Mouse (Mus musculus): Measurements from ENCODE around the gene Frmd6. TPM values are rescaled to one million over a fixed set of nuclear protein-coding genes. Genes with fewer than 3 reads are reported as not detected.
A peak's percentile ranks its signal among the peaks of the same experiment; 100 is the strongest.

The Frmd6 gene
- polyA plus RNA-seq, 2 experiments: 1.9 to 2.6 TPM

DNA sequence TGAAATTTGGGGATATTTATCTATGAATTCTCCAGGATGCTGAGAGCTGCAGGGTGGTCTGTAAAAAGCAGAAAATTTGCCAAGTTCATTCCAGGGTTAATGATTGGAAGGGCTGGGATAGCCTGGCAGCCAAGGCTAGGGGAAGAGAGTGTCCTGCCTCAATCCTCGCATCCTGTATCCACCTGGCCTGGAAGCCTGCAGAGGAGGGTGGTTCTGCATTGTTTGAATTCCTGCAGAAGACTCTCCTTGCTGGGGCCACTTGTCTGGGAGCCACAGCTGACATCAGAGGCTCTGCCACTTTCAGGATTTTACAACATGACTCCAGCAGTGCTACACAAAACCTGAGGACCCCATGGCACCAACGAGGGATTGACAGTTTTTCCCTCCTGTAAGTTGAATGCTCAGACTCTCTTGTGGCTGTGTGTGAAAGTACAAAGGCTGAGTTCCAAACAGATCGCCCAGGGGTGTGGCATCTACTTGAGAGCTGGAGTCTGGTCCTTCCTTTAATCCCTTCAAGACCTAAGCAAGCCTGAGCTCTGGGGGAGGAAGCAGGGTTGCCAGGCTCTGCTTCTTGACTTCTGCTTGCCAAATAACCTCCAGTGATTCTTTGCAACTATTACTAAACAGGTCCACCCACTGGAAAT, 12.4 kb upstream of the Frmd6 start:
- Histone ChIP-seq H3K4me3 (ENCODE audit: insufficient read depth in 1 of 2, low read depth in 2 of 2, low read length in 2 of 2) (no peak overlapping the region), H3K27me3 (ENCODE audit: control insufficient read depth, insufficient read depth, low read length) (no peaks in the 10 kb centered on the region), H3K9ac (replicated peaks) (no peak overlapping the region), H3K27ac (no peak overlapping the region), H3K36me3 (replicated peaks; ENCODE audit: control insufficient read depth, insufficient read depth, low read depth) (no peaks in the 10 kb centered on the region), H3K9me3 (ENCODE audit: control insufficient read depth, low read length) (no peaks in the 10 kb centered on the region), H3K4me1 (replicated peaks; ENCODE audit: control insufficient read depth in 2 of 2, insufficient read depth in 2 of 2, low read length in 1 of 2) (no peaks in the 10 kb centered on the region), H3K4me2 (ENCODE audit: low read depth) (no peak overlapping the region)
- DNase-seq (ENCODE audit: low read depth in 3 of 3, low spot score in 3 of 3) (no peak), ATAC-seq (ENCODE audit: insufficient read depth) (no peak)
- TF ChIP-seq EP300 (IDR thresholded peaks at IDR 0.05; ENCODE audit: low read depth) (no peak), CTCF (IDR thresholded peaks at IDR 0.05; ENCODE audit: low read depth) (no peak)
- 22% methylated on average over 3 of the region's 3 CpGs for WGBS (ENCODE audit: insufficient replicate concordance)

DNA sequence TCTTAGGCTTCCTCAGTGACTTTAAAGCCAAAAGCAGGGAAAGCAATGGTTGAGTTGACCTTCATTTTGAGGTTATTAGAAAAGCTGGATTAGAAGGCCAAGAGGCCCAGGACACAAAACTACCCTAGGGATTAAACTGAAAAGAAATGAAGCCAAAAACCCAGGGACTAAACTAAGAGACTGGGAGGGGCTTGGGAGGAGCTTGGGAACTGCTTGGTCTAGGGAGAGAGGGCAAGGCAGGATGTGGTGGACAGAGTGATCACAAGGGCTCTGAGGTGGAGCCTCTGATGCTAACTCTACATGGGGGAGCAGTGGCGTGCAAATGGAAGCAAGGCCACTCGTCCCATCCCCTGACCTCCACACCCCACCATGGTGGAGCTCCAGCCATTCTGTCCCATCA, 8.6 kb upstream of the Frmd6 start:
- H3K4me1 ChIP-seq (replicated peaks; ENCODE audit: control insufficient read depth in 2 of 2, insufficient read depth in 2 of 2, low read length in 1 of 2): no peaks in the 10 kb centered on the region
- no peak overlapping the region for H3K4me3 ChIP-seq (ENCODE audit: insufficient read depth in 1 of 2, low read depth in 2 of 2, low read length in 2 of 2)
- H3K27ac ChIP-seq: no peak overlapping the region
- H3K4me2 ChIP-seq (ENCODE audit: low read depth): no peak overlapping the region
- H3K36me3 ChIP-seq (replicated peaks; ENCODE audit: control insufficient read depth, insufficient read depth, low read depth): no peaks in the 10 kb centered on the region
- no peaks in the 10 kb centered on the region for H3K27me3 ChIP-seq (ENCODE audit: control insufficient read depth, insufficient read depth, low read length)
- no peak for ATAC-seq (ENCODE audit: insufficient read depth)
- WGBS (ENCODE audit: insufficient replicate concordance): 59% methylated on average over 2 of the region's 2 CpGs
- no peak for DNase-seq (ENCODE audit: low read depth in 3 of 3, low spot score in 3 of 3)
- no peaks in the 10 kb centered on the region for H3K9me3 ChIP-seq (ENCODE audit: control insufficient read depth, low read length)
- H3K9ac ChIP-seq (replicated peaks): no peak overlapping the region
- TF ChIP-seq CTCF (IDR thresholded peaks at IDR 0.05; ENCODE audit: low read depth): no peak

DNA sequence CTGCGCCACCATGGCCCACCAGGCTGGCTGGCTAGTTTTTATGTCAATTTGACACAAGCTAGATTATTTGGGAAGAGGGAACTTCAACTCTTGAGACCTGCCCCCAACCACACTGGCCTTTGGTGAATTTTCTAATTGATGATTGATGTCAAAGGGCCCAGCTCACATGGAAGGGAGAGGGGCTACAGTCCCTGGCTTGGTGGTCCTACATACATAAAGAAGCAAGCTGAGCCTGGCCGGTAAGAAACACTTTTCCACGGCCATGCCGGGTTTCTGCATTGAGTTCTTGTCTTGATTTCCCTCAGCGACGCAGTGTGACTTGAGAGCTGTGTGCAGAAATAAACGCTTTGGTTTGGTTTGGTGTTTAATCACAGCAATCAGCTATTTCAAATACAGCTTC, 1.3 kb upstream of the Frmd6 start:
- ATAC-seq (ENCODE audit: insufficient read depth) (no peak), DNase-seq (ENCODE audit: low read depth in 3 of 3, low spot score in 3 of 3) (no peak)
- no peaks in the 10 kb centered on the region for H3K9me3 ChIP-seq (ENCODE audit: control insufficient read depth, low read length)
- peak overlapping the region; percentile 77 for H3K4me2 ChIP-seq (ENCODE audit: low read depth)
- no peak overlapping the region for H3K27ac ChIP-seq
- H3K4me1 ChIP-seq (replicated peaks; ENCODE audit: control insufficient read depth in 2 of 2, insufficient read depth in 2 of 2, low read length in 1 of 2): peaks cover 7 to 12% of the 10 kb centered on the region in 2 experiments
- TF ChIP-seq CTCF (IDR thresholded peaks at IDR 0.05; ENCODE audit: low read depth): no peak
- TF ChIP-seq EP300 (IDR thresholded peaks at IDR 0.05; ENCODE audit: low read depth): no peak
- H3K4me3 ChIP-seq (ENCODE audit: insufficient read depth in 1 of 2, low read depth in 2 of 2, low read length in 2 of 2): no peak overlapping the region
- no peaks in the 10 kb centered on the region for H3K36me3 ChIP-seq (replicated peaks; ENCODE audit: control insufficient read depth, insufficient read depth, low read depth)
- 62% methylated on average over 7 of the region's 7 CpGs for WGBS (ENCODE audit: insufficient replicate concordance)
- peaks cover 3% of the 10 kb centered on the region for H3K27me3 ChIP-seq (ENCODE audit: control insufficient read depth, insufficient read depth, low read length)
- no peak overlapping the region for H3K9ac ChIP-seq (replicated peaks)

DNA sequence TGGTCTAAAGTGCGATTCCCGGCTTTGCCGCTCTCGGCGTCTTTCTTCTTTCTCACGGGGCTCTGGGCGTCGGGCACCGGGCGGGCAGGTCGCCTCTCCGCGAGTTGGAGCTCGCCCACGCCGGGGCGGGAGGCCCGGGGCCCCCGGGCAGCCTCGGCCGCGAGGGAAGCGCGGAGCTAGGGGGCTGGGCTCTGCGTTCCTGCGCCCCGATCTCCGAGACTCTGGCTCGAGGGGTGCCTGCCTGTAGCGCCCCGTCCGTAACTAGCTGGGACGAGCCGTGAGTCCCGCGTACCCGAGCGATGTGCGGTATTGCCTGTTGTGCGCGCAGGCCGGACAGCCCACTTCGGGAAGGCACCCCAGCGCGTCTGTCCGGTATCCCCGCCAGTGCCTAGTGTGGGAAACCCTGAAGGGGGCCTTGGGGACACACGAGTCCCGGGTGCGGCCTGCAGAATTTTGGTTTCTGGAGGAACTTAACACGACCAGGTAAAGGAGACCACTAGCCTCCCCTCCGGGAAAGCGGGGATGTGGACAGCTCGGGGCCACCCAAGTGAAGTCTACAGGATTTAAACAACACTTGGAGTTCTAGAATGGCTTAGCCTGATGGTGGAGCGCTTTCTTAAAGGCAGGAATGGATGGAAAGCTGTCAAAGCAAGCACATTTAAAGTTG, 470 bp downstream of the Frmd6 start:
- no peaks in the 10 kb centered on the region for H3K9me3 ChIP-seq (ENCODE audit: control insufficient read depth, low read length)
- H3K4me1 ChIP-seq (replicated peaks; ENCODE audit: control insufficient read depth in 2 of 2, insufficient read depth in 2 of 2, low read length in 1 of 2): peaks cover 7 to 12% of the 10 kb centered on the region in 2 experiments
- peaks cover 3% of the 10 kb centered on the region for H3K27me3 ChIP-seq (ENCODE audit: control insufficient read depth, insufficient read depth, low read length)
- ATAC-seq (ENCODE audit: insufficient read depth) (no peak; the same call in 1 of the 2 replicates), DNase-seq (ENCODE audit: low read depth in 3 of 3, low spot score in 3 of 3) (peak in 1 of 3 experiments; percentile 24)
- peak overlapping the region; percentile 1 for H3K27ac ChIP-seq
- H3K9ac ChIP-seq (replicated peaks): peak overlapping the region; percentile 40
- H3K4me2 ChIP-seq (ENCODE audit: low read depth): peak overlapping the region; percentile 77
- TF ChIP-seq EP300 (IDR thresholded peaks at IDR 0.05; ENCODE audit: low read depth) (no peak), CTCF (IDR thresholded peaks at IDR 0.05; ENCODE audit: low read depth) (no peak; the same call in none of the 2 replicates)
- WGBS (ENCODE audit: insufficient replicate concordance): under 1% methylated on average over 55 of the region's 55 CpGs
- peak overlapping the region; percentile 55 to 65 for H3K4me3 ChIP-seq (ENCODE audit: insufficient read depth in 1 of 2, low read depth in 2 of 2, low read length in 2 of 2)
- no peaks in the 10 kb centered on the region for H3K36me3 ChIP-seq (replicated peaks; ENCODE audit: control insufficient read depth, insufficient read depth, low read depth)

DNA sequence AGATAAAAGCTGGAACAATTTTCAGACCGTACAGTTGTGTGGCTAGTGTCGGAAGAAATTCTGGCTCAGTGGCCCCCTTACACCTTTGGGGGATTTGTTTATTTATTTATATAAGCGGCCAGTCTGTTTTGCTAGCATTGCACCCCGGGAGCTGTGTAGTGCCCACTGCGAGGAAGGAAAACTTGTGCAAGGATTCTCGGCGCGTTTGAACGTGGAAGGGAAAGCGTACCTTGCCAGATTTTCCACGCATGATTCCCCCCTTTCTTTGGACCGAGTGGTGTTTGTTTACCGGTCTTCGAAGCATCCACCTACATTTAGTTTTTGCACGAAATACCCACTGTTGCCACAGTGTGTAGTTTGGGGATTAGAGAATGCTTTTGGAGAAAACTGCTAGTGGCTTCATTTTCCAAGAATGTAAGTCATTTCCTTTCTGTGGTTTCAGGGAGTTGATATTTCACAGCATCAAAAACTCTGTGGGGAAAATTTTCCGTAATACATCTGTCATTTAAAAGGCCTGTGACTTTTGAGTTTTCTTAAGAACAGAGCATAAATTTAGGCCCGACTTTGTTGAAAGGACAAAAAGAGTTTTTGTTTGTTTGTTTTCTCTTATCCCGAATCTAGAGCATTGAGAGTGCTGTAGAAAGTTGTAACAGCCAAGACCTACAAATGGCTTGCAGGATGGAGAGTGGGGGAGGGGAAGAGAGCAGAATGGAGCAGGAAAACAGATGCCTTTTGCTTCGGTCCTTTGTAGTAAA, 1.2 kb downstream of the Frmd6 start:
- no peak for ATAC-seq (ENCODE audit: insufficient read depth)
- Histone ChIP-seq H3K4me1 (replicated peaks; ENCODE audit: control insufficient read depth in 2 of 2, insufficient read depth in 2 of 2, low read length in 1 of 2) (peaks cover 7 to 12% of the 10 kb centered on the region in 2 experiments), H3K4me2 (ENCODE audit: low read depth) (peak overlapping the region; percentile 77), H3K9ac (replicated peaks) (peak overlapping the region; percentile 40), H3K36me3 (replicated peaks; ENCODE audit: control insufficient read depth, insufficient read depth, low read depth) (no peaks in the 10 kb centered on the region), H3K9me3 (ENCODE audit: control insufficient read depth, low read length) (no peaks in the 10 kb centered on the region), H3K27ac (no peak overlapping the region), H3K4me3 (ENCODE audit: insufficient read depth in 1 of 2, low read depth in 2 of 2, low read length in 2 of 2) (peak overlapping the region; percentile 55 to 65), H3K27me3 (ENCODE audit: control insufficient read depth, insufficient read depth, low read length) (peaks cover 3% of the 10 kb centered on the region)
- WGBS (ENCODE audit: insufficient replicate concordance): 4% methylated on average over 19 of the region's 19 CpGs
- no peak for TF ChIP-seq EP300 (IDR thresholded peaks at IDR 0.05; ENCODE audit: low read depth)
- no peak for TF ChIP-seq CTCF (IDR thresholded peaks at IDR 0.05; ENCODE audit: low read depth)
- DNase-seq (ENCODE audit: low read depth in 3 of 3, low spot score in 3 of 3): no peak
